Mouse (Mus musculus) B cell, adult 2 months (primary cell): ENCODE data around the gene Pik3r5.

Source experiments
- DNase-seq, 2 experiments: peaks; one replicate each; pipeline ENCODE4 v3.0.0; 2022

Pik3r5 gene

GRCm38 (mm10) chr11:68431699-68432360, at the start of gene Pik3r5:
Gene Pik3r5, plus strand, starts transcription at chr11:68432121.
- peak; percentile 89 to 90 for DNase-seq

GRCm38 (mm10) chr11:68383519-68383918, 48.4 kb upstream of the Pik3r5 start:
- no peak for DNase-seq

DNA sequence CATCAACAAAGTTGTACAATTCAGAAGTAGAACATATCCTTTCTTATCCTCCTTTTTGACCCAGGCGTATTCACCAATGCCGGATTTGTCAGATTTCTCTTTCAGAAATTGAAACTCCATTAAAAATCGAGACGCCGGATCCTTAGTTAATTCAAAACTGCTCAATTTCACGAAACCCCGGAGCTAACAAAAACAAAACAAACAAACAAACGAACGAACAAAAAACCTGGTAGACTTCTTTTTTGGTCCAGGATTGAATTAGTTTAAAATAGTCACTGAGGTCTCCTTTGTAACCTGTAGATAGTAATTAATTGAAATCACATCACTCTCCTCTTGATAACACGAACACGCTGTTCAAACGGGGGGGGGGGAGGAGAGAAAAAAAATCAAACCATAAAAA, 47.8 kb upstream of the Pik3r5 start:
- no peak for DNase-seq

DNA sequence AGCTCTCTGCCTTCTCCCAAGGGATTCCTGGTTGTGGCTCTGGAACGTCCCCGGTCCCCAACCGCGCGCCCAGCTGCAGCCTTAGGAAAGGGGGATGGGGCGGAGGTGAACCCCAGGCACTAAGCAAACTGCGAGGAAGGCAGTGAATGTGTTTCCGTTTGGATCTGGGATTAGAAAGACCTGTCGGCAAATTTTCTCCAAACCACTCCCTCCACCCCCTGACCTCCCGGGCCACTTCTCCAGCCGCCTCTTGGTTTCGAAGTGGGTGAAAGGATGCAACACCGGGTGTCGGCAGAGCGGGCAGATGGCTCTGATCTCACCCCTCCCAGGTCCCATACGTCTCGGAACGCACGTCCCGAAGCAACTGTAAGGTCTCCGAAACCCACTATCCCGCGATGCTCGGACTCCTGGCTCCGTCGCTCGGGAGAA, 47.3 kb upstream of the Pik3r5 start:
- no peak for DNase-seq

GRCm38 (mm10) chr11:68385021-68385821, 46.7 kb upstream of the Pik3r5 start:
- peak in 1 of 2 experiments; percentile 43 for DNase-seq

GRCm38 (mm10) chr11:68385921-68386588, 45.9 kb upstream of the Pik3r5 start:
- peak; percentile 23 to 26 for DNase-seq

DNA sequence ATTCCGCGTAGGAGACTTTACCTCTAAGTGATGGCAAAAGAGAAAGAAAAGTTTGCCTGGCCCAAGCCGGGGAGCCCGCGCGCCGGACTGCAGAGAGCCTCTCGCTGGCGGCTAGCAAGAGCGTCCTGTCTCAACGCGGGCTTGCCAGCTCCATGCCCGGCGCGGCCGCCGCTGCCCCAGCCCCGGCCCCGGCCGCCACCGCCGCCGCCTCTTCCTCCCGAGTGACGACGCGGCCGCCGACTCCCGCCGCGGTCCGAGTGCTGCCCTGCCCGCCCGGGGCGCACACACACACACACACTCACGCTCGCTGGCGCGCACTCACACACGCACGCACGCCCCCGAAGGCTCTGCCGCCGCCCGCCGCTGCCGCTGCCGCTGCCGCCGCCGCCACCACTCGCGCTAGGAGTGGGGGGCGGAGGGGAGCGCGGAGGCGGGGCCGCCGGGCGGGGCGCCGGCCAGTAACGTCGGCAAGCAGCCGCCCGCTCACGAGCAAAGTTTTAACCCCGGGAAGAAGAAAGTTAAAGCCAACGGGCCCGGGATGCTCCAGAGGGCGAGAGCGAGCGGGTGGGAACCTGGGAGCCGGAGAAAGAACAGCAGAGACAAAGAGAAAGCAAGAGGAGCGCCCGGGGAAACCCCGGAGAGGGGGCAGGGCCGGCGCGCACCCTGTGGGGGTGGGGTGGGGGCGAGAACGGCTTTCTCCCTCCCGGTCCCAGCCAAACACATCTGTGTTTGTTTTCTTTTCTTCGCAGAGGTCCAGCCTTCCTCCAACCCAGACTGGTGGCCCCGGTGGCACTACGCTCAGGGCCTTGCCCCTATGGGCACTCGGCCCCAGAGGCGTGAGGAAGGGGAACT, 45.1 kb upstream of the Pik3r5 start:
- peak; percentile 37 to 39 for DNase-seq

DNA sequence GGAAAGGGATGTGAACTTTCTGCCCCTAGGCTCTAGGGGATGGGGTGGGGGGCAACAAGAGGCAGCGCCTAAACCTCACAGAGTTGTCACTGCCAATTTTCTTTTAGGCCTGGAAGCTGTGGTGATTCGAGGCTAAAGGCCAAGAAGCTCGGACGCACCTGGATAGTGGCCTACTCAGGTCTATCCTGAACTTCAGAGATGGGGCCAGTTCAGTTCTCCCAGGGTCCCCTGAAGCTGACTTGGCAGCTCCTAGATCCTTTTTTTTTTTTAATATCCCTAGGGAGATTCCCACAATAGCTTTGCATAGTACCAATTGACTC, 44.5 kb upstream of the Pik3r5 start:
- DNase-seq: no peak

- DNase-seq: no peak
Observed at GRCm38 (mm10) chr11:68387971-68388654, 43.8 kb upstream of the Pik3r5 start.

DNA sequence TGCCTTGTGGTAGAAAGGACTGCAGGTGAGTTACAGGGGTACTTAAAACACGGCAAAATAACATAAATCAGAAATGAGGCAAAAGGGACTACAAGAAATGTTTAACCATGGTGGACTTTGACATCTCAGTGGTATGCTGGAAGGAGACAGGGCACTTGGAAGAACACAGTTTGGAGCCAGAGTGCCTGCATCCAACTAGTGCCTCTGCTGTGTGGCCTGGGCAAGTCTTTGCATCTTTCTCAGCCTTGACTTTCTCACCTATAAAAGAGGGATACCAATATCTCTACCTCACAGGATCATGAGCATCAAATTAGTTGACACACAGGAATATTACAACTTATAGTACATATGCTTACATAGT, 43.3 kb upstream of the Pik3r5 start:
- DNase-seq: no peak

DNA sequence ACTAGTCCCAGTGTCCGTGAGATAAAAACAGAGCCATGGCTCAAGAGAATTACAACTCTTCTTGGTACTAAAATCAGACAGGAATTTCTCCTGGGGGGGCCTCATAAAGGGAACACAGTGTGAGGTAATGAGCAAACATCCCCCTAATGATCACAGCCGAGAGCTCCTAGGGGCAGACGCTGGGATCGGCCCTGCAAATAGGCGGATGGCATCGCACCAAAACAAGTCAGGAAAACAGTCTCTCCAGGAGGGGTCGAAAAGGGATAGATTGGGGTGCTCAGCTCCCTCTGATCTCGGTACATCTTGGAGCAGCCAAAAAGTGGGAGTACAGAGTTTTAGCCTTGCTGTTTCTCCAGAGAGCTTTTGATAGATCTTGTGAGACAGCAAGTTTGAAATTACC, 42.3 kb upstream of the Pik3r5 start:
- no peak for DNase-seq

DNA sequence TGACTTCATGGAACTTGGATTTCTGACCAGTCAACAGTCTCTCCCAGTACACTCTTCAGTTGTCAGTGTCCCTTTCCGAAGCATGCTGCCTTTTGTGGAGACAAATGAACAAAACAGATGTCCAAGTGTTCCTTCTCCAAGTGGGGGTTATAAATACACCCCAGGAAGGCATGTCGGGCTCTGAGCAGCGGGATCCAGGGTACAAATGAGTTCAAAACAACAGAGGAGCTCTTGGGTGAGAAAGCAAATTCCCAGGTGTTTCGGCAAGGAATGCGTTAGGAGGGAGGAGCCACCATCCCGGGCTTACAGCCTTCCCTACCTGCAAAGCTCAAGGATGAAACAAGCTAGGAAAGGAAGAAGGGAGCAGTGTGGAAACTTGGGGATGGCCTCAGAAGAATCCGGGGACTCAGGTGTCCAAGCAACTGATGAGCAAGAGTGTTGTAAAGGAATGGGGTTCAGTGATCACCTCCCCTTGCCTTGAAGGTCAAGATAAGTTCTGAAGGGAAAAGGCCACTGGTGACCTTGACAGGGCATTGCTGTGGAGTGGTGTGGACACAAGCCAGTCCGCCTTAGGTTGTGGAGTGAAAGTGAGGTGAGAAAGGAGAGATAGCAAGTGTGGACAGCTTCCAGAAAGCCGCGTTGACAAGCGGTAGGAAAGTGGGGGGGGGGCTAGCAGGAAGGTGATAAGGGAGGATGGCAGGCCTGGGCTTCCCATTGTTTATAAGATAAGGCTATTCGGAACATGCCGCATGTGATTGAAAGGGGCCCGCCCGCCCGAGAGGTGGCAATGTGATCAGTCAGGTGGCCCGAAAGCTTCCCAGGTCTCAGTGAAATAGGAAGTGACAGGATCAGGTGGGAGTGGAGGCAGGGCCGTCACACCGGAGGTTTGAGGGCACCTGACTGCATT, 41.3 kb upstream of the Pik3r5 start:
- DNase-seq: no peak

- DNase-seq: no peak
Observed at GRCm38 (mm10) chr11:68393897-68394490, 37.9 kb upstream of the Pik3r5 start.

DNA sequence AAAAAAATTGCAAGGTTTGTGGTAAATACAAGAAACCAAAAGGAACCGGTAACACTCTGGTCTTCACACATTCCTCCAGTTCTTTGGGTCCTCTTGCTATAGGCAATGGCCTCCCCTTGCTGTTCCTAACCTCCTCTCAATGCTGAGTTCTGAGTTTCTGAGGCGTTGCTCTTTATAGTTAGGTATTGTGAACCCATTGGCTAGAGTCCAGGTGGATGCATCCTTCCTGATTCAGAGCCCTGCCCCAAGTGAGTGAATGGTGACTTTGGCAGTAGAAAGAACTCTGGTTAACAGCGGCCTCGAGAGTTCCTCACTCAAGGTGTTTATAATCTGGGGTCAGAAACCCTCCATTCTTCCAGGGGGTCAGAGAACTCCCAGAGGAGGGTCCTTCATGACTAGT, 37.2 kb upstream of the Pik3r5 start:
- no peak for DNase-seq

DNA sequence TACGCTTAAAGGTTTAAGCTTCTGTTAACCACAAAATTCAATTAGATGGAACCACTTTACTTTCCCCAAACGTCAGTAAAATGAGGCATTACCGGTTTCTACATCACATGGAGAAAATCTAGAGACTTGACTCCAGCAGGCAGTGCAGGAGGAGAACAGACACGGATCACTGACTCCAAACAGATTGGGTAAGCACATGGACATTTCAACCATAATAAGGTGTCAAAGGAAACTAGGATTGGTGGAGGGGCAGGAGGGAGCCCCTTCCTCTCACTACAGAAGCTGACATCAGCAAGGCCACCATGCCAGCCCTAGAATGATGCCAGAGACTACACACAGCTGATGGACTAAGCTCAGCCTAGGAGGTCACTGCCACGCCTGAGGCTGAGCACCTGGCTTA, 36.4 kb upstream of the Pik3r5 start:
- no peak for DNase-seq

GRCm38 (mm10) chr11:68398891-68399547, 32.9 kb upstream of the Pik3r5 start:
- no peak for DNase-seq

DNA sequence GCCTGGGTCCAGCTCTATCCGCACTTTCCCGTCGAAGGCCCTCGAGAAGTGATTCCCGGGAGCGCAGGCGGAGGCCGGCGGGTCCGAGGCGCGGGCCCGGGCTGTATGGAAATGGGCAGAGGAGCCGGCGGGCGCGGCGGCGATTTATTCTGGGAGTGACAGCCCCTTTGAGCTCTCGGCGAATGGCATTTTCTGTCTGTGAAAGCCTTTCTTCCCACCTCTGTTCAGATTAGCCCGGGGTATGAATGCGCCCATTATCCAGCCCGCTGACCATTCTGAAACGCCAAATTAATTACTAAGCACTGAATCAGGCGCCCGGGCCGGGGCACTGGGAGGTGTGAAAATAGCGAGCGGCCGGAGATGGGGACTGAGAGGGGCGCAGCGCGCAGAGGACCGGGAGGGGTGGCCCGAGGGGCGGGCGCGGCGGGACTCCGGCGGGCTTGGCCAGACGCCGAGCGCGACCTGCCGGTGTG, 32.3 kb upstream of the Pik3r5 start:
- no peak for DNase-seq

DNA sequence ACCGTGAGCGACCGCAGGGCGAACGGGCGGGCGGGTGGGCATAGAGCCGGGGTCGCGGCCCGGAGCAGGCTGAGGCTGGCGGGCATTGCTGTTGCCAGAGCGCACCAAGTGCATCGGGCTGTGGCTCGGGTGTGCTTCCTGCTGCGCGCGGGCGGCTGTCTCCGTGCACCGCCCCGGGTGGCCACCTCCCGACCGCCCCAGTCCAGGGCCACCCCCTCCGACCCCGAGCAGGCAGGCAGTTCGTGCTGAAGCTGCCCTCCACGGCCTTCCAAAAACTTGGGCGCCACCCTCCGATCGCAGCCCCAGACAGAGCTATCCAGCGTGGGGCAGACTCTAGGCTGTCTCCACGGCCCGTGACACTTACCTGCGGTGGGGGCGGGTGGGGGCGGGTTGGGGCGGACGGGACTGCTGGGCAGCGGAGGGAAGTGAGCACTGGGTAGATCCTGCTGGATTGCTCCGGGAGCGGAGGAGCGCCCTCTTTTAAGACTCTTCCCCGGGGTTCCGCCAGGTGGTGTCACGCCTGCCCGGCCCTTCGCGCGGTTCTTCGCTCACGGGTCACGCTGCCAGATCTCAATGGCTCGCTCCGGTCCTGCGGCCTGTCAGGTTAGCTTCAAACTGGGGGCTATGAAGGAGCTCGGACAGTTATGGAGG, 31.8 kb upstream of the Pik3r5 start:
- DNase-seq: peak in 1 of 2 experiments; percentile 21

DNA sequence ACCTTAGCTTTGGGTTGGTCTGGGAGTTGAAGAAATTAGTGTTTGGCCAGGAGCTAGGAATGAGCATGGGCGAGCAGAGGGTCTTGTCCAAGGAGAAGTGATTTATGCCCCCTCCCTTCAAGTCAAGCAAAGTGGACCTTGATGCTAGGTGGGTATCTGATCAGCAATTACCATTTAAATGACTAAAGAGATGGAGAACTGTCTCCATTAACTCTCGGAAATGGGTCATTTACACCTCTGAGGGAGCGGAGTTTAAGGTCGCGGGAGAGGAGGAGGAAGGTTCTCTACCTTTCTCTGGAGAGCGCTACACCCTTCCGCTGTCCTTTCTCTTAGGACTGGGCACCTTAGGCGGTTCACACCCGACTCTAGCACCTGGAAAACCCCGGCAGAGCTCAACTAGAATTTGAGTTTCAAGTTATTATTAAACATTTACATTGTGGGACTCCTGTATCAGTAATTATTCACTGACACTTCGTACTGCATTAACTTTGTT, 31.1 kb upstream of the Pik3r5 start, which contains the start of gene Ntn1:
Ntn1 (minus strand) TSS at position 97 of the 493 bp plus-strand sequence.
- DNase-seq: no peak
